Mouse (Mus musculus) ES-E14 (cell line): Measurements from ENCODE around the gene Bach2. TPM values are rescaled to one million over a fixed set of nuclear protein-coding genes. Genes with fewer than 3 reads are reported as not detected.

Source experiments
- DNase-seq: peaks from one replicate; pipeline ENCODE4 v3.0.0-alpha.2; 2013; ENCODE audit warnings: low read depth, low spot score
- H3K27ac ChIP-seq: 2 replicates; pipeline ENCODE4 v1.5.1; 2012; ENCODE audit warnings: low read depth, mild to moderate bottlenecking, low read length, moderate library complexity, mixed read lengths; ENCODE audit not compliant: poor library complexity, insufficient read depth, severe bottlenecking
- H3K36me3 ChIP-seq: 2 replicates; pipeline ENCODE4 v1.6.1; 2012; ENCODE audit warnings: mild to moderate bottlenecking, low read length, moderate library complexity, mixed read lengths; ENCODE audit not compliant: control insufficient read depth, poor library complexity, insufficient read depth, severe bottlenecking
- H3K4me1 ChIP-seq, 2 experiments: fragments of 150-350 bp in 1 of 2; sonication (generic) in 1 of 2; 2 replicates each; pipeline ENCODE4 v1.6.1; 2012; ENCODE audit warnings: low read length in 2 of 2, mild to moderate bottlenecking in 1 of 2, mixed read lengths in 1 of 2; ENCODE audit not compliant: control insufficient read depth in 2 of 2, insufficient read depth in 2 of 2, poor library complexity in 1 of 2
- H3K4me3 ChIP-seq, 2 experiments: fragments of 150-350 bp in 1 of 2; sonication (generic) in 1 of 2; 2 replicates each; pipeline ENCODE4 v1.5.1; 2012; ENCODE audit warnings: low read length in 2 of 2, low read depth in 1 of 2, mild to moderate bottlenecking in 1 of 2, mixed read lengths in 1 of 2; ENCODE audit not compliant: insufficient read depth in 1 of 2, poor library complexity in 1 of 2, severe bottlenecking in 1 of 2
- H3K9ac ChIP-seq: 2 replicates; pipeline ENCODE4 v1.6.1; 2012; ENCODE audit warnings: low read depth, mild to moderate bottlenecking, low read length, mixed read lengths; ENCODE audit not compliant: poor library complexity, insufficient read depth, severe bottlenecking
- H3K9me3 ChIP-seq: fragments of 150-350 bp; sonication (generic); 2 replicates; pipeline ENCODE4 v1.6.1; 2012; ENCODE audit warnings: low read depth, mild to moderate bottlenecking, low read length; ENCODE audit not compliant: control insufficient read depth, insufficient read depth
- CHD2 ChIP-seq: IDR thresholded peaks from 2 replicates; pipeline ENCODE4 v1.6.1; 2014; ENCODE audit warnings: mild to moderate bottlenecking, low read depth, low read length, inconsistent platforms
- HCFC1 ChIP-seq: IDR thresholded peaks from 2 replicates; pipeline ENCODE4 v1.6.1; 2012; ENCODE audit warnings: low read length, inconsistent platforms, borderline replicate concordance; ENCODE audit not compliant: insufficient read depth
- MAFK ChIP-seq: IDR thresholded peaks from 2 replicates; pipeline ENCODE4 v1.6.1; 2014; ENCODE audit warnings: mild to moderate bottlenecking, low read depth, low read length, inconsistent platforms; ENCODE audit not compliant: insufficient read depth
- ZC3H11A ChIP-seq: IDR thresholded peaks from 2 replicates; pipeline ENCODE4 v1.6.1; 2012; ENCODE audit warnings: low read depth, mild to moderate bottlenecking, inconsistent platforms, low read length, borderline replicate concordance
- ZNF384 ChIP-seq: IDR thresholded peaks from 2 replicates; pipeline ENCODE4 v1.6.1; 2012; ENCODE audit warnings: low read depth, low read length, inconsistent platforms
- in situ Hi-C, 2 experiments: fragments of 600-800 bp; cut with MboI; formaldehyde crosslinking; loops; one replicate each; pipeline ENCODE4 v1.15.1; 2025; ENCODE audit warnings: low sequenced_read_pairs in 2 of 2, inconsistent platforms in 1 of 2; ENCODE audit not compliant: unreplicated experiment in 2 of 2
- total RNA-seq: library from RNA; depleted of rRNA; stranded (reverse); fragments of 300-350 nt; gene quantifications from 2 replicates; pipeline ENCODE4 v1.2.3, GENCODE M21; 2012

Gene Bach2
- total RNA-seq, 1 experiment: 3.3 TPM

DNA sequence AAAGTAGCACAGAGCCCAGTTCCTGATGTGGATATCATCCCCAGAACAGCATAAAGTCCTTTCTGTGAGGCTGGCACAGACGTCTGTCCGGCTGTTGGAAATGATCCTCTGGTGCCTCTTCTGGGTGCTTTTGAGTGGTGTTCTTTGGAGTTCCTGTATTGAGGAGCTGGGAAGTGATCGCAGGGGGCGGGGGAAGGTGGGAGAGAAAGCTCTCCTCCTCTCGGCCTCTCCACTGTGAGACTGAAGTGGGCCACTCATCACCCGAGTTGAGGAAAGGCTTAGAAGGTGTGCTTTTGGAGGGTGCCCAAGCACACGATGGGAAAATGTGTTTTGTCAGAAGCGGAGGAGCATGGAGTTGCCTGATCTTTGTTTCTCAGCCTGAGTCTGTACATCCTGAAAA is 26.3 kb downstream of the Bach2 start:
- DNase-seq: no peak
- no peaks in the 10 kb centered on the region for H3K36me3 ChIP-seq
- no peaks in the 10 kb centered on the region for H3K9me3 ChIP-seq
- H3K9ac ChIP-seq: no peak overlapping the region
- TF ChIP-seq HCFC1 (no peak), CHD2 (no peak), ZC3H11A (no peak), MAFK (no peak), ZNF384 (no peak)
- H3K4me3 ChIP-seq: no peak overlapping the region
- no peak overlapping the region for H3K27ac ChIP-seq
- H3K4me1 ChIP-seq: no peaks in the 10 kb centered on the region
- in situ Hi-C loops: no loop called here

DNA sequence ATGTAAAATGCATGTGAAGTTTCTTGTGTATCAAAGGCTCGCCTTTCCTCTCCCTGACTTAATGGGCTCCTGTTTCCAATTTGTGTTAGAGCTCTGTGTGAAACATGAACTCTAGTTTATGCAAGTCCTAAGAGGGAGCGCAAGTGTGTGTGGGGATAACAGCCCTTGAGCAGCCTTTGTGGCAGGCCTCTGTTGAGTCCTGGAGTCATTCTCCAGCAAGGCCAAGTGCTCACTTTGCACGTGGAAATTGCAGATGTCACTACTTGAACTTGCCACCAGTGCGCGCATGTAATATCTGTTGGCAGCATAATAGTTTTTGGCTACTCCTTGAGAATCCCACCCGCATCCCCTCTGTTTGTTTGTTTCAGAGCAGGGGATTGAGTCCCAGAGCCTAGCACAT is 28.1 kb downstream of the Bach2 start:
- Histone ChIP-seq H3K27ac (no peak overlapping the region), H3K9me3 (no peaks in the 10 kb centered on the region), H3K9ac (no peak overlapping the region), H3K4me1 (no peaks in the 10 kb centered on the region), H3K4me3 (no peak overlapping the region), H3K36me3 (no peaks in the 10 kb centered on the region)
- TF ChIP-seq CHD2 (no peak), HCFC1 (no peak), ZNF384 (no peak), ZC3H11A (no peak), MAFK (no peak)
- DNase-seq: no peak
- in situ Hi-C loops: no loop called here

DNA sequence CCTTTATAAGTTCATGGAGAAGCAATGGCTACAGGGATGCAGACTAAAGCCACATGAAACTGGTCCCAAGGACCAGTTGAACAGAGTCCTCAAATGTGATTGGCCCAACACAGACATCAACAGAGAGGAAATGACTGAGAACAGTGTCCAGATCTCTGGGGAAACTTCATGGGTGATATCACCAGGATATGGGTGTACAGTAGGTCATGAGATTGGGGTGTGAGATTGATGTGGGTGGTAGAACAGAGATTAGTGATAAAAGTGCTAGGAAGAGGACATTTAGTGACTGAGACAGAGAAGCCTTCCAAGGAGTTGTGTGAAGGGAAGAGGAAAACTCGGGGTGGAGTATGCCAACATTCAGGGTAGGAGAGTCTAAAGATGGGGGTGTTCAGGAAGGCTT is 29.4 kb downstream of the Bach2 start:
- Histone ChIP-seq H3K9me3 (no peaks in the 10 kb centered on the region), H3K4me1 (no peaks in the 10 kb centered on the region), H3K27ac (no peak overlapping the region), H3K36me3 (no peaks in the 10 kb centered on the region), H3K4me3 (no peak overlapping the region), H3K9ac (no peak overlapping the region)
- no peak for DNase-seq
- no peak for TF ChIP-seq CHD2
- no peak for TF ChIP-seq ZNF384
- no peak for TF ChIP-seq HCFC1
- TF ChIP-seq ZC3H11A: no peak
- TF ChIP-seq MAFK: no peak
- in situ Hi-C loops: no loop called here

DNA sequence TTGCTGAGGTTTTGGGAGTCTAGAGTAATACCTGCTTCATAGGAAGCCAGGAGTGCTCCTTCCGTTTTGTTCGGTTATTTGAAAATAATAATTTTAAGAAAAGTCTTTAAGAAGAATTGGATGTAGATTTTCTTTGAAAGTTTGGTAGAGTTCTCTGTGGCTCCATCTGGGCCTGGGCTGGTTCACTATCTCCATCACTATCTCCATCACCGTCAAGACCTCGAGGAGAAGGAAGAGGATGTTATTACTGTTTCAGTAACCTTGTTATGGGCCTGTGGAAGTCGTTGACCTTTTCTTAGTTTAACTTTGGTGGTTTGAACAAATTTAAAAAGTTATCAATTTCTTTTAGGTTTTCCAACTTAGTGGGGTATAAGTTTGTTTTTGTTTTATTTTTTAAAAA is 33.8 kb downstream of the Bach2 start:
- no peak overlapping the region for H3K9ac ChIP-seq
- H3K36me3 ChIP-seq: no peaks in the 10 kb centered on the region
- in situ Hi-C loops: no loop called here
- H3K9me3 ChIP-seq: no peaks in the 10 kb centered on the region
- no peak for DNase-seq
- no peak overlapping the region for H3K27ac ChIP-seq
- no peak overlapping the region for H3K4me3 ChIP-seq
- no peaks in the 10 kb centered on the region for H3K4me1 ChIP-seq
- no peak for TF ChIP-seq MAFK
- no peak for TF ChIP-seq HCFC1
- no peak for TF ChIP-seq ZNF384
- no peak for TF ChIP-seq CHD2

DNA sequence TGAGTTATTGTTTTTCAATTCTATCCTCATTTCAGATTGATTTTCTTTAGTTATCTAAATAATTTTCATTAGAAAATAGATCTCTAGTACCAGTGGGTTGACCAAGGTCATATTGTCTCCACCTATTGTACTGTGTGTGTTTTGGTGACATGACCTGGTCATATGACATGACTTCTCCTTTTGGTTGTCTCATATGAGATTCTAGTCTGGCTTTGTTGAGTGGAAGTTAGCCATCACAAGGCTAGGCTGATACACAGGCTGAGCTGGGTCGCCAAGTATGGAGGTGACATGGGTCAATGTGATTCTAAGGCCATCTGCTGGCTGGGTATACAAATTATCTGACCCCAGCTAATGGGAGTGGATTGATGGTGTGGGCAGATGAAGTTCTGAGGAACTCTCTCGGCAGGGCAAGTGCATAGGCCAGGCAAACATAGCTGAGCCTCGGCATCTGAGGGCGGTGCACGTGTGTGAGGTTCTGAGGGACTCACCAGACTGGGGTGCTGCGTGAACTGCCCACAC is 36.2 kb downstream of the Bach2 start:
- in situ Hi-C loops: no loop called here
- no peaks in the 10 kb centered on the region for H3K36me3 ChIP-seq
- no peak overlapping the region for H3K27ac ChIP-seq
- TF ChIP-seq HCFC1 (no peak), MAFK (no peak), ZNF384 (no peak), ZC3H11A (no peak)
- no peaks in the 10 kb centered on the region for H3K9me3 ChIP-seq
- H3K4me3 ChIP-seq: no peak overlapping the region
- no peak overlapping the region for H3K9ac ChIP-seq
- no peaks in the 10 kb centered on the region for H3K4me1 ChIP-seq
- no peak for DNase-seq
